Mouse (Mus musculus) limb, embryonic 15.5 days (tissue): ENCODE measurements around the gene Abr. TPM values are rescaled to one million over a fixed set of nuclear protein-coding genes. Genes with fewer than 3 reads are reported as not detected.
A peak's percentile ranks its signal among the peaks of the same experiment; 100 is the strongest.

Source experiments
- ATAC-seq: fragments of 200-750 bp; cut with Nextera tagmentation; 2 replicates; pipeline ENCODE4 v1.8.0; 2017; ENCODE audit warnings: low read depth, moderate TSS enrichment; ENCODE audit not compliant: insufficient number of reproducible peaks, low FRiP score, low TSS enrichment
- H3K27ac ChIP-seq: fragments of 300-500 bp; sonication (generic); 2 replicates; pipeline ENCODE4 v1.5.1; 2015; ENCODE audit warnings: moderate library complexity, mild to moderate bottlenecking, inconsistent platforms
- H3K27me3 ChIP-seq: fragments of 300-500 bp; sonication (generic); 2 replicates; pipeline ENCODE4 v1.6.1; 2015; ENCODE audit warnings: inconsistent platforms
- H3K36me3 ChIP-seq: fragments of 300-500 bp; sonication (generic); 2 replicates; pipeline ENCODE4 v1.6.1; 2015; ENCODE audit warnings: inconsistent platforms
- H3K4me1 ChIP-seq: fragments of 300-500 bp; sonication (generic); 2 replicates; pipeline ENCODE4 v1.6.1; 2015; ENCODE audit warnings: inconsistent platforms
- H3K4me2 ChIP-seq: fragments of 300-500 bp; sonication (generic); 2 replicates; pipeline ENCODE4 v1.6.1; 2015; ENCODE audit warnings: mild to moderate bottlenecking, inconsistent platforms
- H3K4me3 ChIP-seq: fragments of 300-500 bp; sonication (generic); 2 replicates; pipeline ENCODE4 v1.5.1; 2015; ENCODE audit warnings: mild to moderate bottlenecking, inconsistent platforms
- H3K9ac ChIP-seq: fragments of 300-500 bp; sonication (generic); 2 replicates; pipeline ENCODE4 v1.6.1; 2015; ENCODE audit warnings: inconsistent platforms
- H3K9me3 ChIP-seq: fragments of 300-500 bp; sonication (generic); 2 replicates; pipeline ENCODE4 v1.6.1; 2016; ENCODE audit warnings: inconsistent platforms
- WGBS: fragments of 180-500 bp; shearing (Covaris S2); methylation state at CpG from one replicate; pipeline ENCODE4 v1.1.7; 2015; 5-methylcytosine and 5-hydroxymethylcytosine counted together
- polyA plus RNA-seq: library from polyadenylated mRNA; unstranded; fragments of >200 nt; fragmentation: Nextera tagmentation; extraction: Ambion mirVana; gene quantifications from 2 replicates; pipeline ENCODE4 v1.2.1, GENCODE M21; 2015

Abr gene
- polyA plus RNA-seq, 1 experiment from 2014 or later = 31.9 TPM

GRCm38 (mm10) chr11:76586119-76586518 lies 36.0 kb downstream of the Abr start:
- no peak for ATAC-seq
- H3K9me3 ChIP-seq = no peaks in the 10 kb centered on the region
- no peak overlapping the region for H3K9ac ChIP-seq
- no peaks in the 10 kb centered on the region for H3K36me3 ChIP-seq
- no peak overlapping the region for H3K27ac ChIP-seq
- no peak overlapping the region for H3K4me2 ChIP-seq
- WGBS = 14% methylated on average over 3 of the region's 3 CpGs
- H3K4me3 ChIP-seq = no peak overlapping the region
- H3K4me1 ChIP-seq = no peaks in the 10 kb centered on the region
- H3K27me3 ChIP-seq = no peaks in the 10 kb centered on the region

DNA sequence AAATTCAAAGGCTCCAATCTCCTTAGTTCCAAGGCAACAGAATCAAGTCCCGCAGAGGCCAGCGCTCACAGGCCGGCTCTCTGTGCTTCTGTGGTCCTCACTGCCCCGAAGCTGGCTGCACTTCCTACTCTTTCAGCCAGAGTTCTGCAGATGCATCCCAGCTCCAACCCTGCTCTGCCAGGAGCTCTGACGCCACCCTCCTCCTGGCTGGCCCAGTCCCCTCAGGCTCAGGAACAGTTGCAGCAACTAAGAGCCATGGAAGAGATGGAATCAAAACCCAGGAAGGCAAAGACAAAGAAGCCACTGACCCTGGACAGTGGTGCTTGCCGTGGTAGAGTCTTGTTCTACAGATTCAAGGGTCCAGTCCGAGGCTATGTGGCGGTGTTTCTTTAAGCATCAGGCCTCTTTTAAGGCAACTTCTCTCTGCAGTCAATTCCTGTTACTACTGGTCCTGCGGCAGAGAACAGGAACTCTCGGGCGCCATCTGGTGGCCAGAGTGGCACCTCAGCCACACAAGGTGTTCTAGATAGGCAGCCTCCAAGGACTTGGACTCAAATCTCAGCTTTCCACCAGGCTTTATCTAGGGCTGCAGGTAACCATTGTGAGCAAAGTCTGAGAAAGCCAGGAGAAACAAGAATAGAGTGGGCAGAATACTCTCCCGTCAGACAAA lies 44.4 kb downstream of the Abr start:
- H3K36me3 ChIP-seq = no peaks in the 10 kb centered on the region
- 0 out of 2 replicates have a peak overlapping the region, but pooled peaks have one; percentile 59 for H3K27ac ChIP-seq
- no peak overlapping the region for H3K9ac ChIP-seq
- H3K27me3 ChIP-seq = no peaks in the 10 kb centered on the region
- no peak for ATAC-seq
- H3K9me3 ChIP-seq = no peaks in the 10 kb centered on the region
- H3K4me2 ChIP-seq = no peak overlapping the region
- H3K4me1 ChIP-seq = peaks cover 4% of the 10 kb centered on the region; the same call in 1 of the 2 replicates
- WGBS = 32% methylated on average over 12 of the region's 12 CpGs
- H3K4me3 ChIP-seq = no peak overlapping the region

DNA sequence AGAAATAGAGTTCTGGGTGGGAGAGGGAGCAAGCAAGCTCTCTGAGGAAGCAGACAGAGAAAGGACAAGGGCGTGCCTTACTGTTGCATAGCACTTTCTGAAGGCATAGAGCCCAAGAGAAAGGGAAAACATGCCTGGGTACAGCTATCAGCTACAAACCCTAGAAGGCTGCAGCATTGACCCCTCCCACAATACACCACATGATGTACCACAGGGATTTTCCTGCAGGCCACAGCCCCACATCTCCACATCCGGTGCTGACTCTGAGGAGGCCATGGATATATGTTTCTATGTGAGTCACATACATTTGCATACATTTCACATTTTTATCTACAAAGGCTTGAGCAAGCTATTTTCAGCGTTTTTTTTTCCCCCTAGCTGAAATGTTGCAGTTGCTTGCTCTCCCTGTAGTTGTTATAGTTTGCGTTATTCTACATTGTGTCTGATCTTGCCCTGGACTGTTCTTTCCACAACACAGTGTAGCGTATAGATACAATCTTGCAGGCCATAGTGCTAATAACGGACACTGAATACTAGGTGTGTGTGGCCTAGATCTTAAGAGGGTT lies 49.2 kb downstream of the Abr start:
- H3K9ac ChIP-seq = no peak overlapping the region
- WGBS = 71% methylated on average over 6 of the region's 6 CpGs
- peaks cover 29% of the 10 kb centered on the region for H3K4me1 ChIP-seq
- no peak overlapping the region for H3K4me3 ChIP-seq
- peaks cover 19% of the 10 kb centered on the region; the same call in 1 of the 2 replicates for H3K27me3 ChIP-seq
- ATAC-seq = no peak
- no peak overlapping the region for H3K4me2 ChIP-seq
- H3K27ac ChIP-seq = no peak overlapping the region
- no peaks in the 10 kb centered on the region for H3K36me3 ChIP-seq
- H3K9me3 ChIP-seq = no peaks in the 10 kb centered on the region

DNA sequence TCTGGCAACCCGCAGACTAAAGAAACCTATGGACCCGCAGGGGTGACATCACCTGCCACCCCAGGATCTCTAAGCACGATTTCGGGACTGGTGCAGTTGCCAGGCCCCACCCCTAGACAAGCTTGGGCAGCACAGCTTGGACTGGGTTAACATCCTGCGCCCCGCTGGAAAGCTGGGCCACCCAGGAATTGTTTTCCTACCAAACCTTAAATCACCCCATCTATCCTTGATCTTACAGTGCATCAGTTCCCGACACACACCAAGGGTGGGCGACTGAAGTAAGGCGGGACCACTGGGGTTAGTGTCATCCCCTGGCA lies 50.5 kb downstream of the Abr start:
- H3K9me3 ChIP-seq = no peaks in the 10 kb centered on the region
- H3K4me3 ChIP-seq = peak overlapping the region; percentile 48
- H3K36me3 ChIP-seq = no peaks in the 10 kb centered on the region
- 3% methylated on average over 9 of the region's 9 CpGs for WGBS
- H3K9ac ChIP-seq = 0 out of 2 replicates have a peak overlapping the region, but pooled peaks have one; percentile 55
- H3K27ac ChIP-seq = no peak overlapping the region
- H3K27me3 ChIP-seq = peaks cover 19% of the 10 kb centered on the region; the same call in 1 of the 2 replicates
- peak overlapping the region; percentile 97 for H3K4me2 ChIP-seq
- peaks cover 25% of the 10 kb centered on the region for H3K4me1 ChIP-seq
- no peak for ATAC-seq

DNA sequence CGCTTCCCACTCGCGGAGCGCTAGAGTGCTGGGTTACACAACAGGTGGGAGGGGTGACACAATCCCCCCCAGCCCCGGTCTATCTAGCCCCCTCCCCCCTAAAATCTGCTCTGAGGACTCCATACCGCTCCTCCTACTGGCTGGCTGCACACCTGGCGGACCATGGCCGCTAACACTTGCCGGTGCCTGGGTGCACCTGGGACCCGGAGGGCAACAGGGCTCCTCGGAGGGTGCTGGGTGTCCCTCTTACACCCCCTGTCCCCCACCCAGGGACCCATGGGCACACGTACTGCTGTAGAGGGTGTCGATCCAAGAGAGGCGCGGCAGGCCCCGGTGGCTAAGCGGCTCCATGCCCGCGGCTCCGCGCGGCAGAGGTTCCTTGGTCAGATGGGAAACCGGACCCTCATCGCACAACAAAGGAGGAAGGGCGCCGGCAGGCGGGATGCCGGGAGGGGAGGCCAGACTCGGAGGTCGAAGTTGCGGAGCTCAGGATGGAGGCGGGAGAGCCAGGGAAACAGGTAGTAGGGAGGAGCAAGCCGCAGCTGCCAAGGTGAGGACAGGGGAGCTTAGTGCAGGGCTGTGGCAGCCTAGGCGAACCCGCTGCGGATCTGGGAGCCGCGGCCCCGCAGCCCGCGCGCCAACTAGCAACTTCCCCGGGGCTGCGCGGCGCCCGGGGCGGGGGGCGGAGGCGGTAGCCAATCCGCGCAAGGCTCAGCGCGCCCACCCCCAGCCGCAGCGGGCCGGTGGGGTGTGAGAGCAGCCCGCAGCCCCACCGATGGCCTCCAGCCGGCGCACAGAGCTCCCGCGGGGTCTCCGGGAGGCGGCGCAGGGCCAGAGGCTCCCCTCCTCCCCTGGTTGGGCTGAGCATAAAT lies 51.1 kb downstream of the Abr start:
- Histone ChIP-seq H3K4me2 (peak overlapping the region; percentile 97), H3K4me3 (peak overlapping the region; percentile 48), H3K27ac (no peak overlapping the region), H3K9ac (peak overlapping the region; percentile 55), H3K36me3 (no peaks in the 10 kb centered on the region), H3K9me3 (no peaks in the 10 kb centered on the region), H3K27me3 (peaks cover 19% of the 10 kb centered on the region; the same call in 1 of the 2 replicates), H3K4me1 (peaks cover 29% of the 10 kb centered on the region)
- under 1% methylated on average over 60 of the region's 66 CpGs for WGBS
- peak; percentile 56 for ATAC-seq

DNA sequence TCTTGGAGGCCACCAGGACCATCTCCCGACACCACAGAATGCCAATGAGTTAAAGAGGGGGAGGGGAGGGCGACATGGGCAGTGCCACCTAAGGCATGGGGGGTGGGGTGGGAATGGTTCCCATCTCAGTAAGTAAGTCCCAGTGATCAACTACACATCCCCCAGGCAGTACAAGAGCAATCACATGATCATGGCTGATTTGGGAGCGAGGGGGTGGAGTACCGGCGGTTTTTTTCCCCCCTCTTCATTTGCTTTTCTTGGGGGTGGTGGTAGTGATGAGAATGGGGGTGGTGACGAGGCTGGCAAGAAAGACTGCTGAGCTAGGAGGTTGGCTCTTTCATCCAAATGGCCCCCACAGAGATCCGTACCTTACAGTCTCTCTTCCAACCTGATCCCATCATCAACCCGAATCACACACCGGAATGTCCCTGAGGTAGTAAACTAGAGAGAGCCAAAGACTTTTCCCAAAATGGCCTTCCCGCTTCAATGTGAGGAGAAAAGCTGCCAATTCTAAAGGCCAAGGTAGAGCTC lies 51.8 kb downstream of the Abr start:
- H3K4me1 ChIP-seq = peaks cover 32% of the 10 kb centered on the region
- WGBS = 14% methylated on average over 10 of the region's 10 CpGs
- H3K9me3 ChIP-seq = no peaks in the 10 kb centered on the region
- H3K9ac ChIP-seq = no peak overlapping the region; the same call in 1 of the 2 replicates
- H3K27me3 ChIP-seq = peaks cover 19% of the 10 kb centered on the region; the same call in 1 of the 2 replicates
- no peak for ATAC-seq
- H3K4me2 ChIP-seq = peak overlapping the region; percentile 97
- no peaks in the 10 kb centered on the region for H3K36me3 ChIP-seq
- H3K27ac ChIP-seq = no peak overlapping the region
- peak overlapping the region; percentile 48 for H3K4me3 ChIP-seq

DNA sequence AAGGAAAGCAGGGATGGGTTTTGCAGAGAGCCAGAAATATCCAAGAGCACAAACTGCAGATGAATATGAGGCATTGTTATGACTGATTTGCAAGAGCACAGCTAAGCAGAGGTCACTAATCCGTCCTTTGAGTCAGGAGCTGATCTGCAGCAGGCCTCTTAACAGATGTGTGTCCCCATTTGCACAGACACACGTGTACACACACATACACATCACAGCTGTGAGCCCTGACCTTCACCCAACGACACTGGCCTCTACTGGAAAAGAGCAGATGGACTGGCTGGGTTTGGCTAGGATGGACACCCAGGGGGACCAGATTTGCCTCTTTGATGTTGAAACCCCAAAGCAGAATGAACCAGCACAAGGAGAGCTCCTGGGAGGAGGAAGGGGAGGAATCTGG lies 52.7 kb downstream of the Abr start:
- H3K4me2 ChIP-seq = peak overlapping the region; percentile 97; the same call in 1 of the 2 replicates
- peaks cover 19% of the 10 kb centered on the region; the same call in 1 of the 2 replicates for H3K27me3 ChIP-seq
- ATAC-seq = no peak
- no peaks in the 10 kb centered on the region for H3K36me3 ChIP-seq
- peaks cover 32% of the 10 kb centered on the region for H3K4me1 ChIP-seq
- H3K27ac ChIP-seq = no peak overlapping the region
- H3K4me3 ChIP-seq = no peak overlapping the region
- H3K9me3 ChIP-seq = no peaks in the 10 kb centered on the region
- H3K9ac ChIP-seq = no peak overlapping the region
- 53% methylated on average over 3 of the region's 3 CpGs for WGBS

GRCm38 (mm10) chr11:76566081-76566480 lies 56.0 kb downstream of the Abr start:
- no peak for ATAC-seq
- H3K36me3 ChIP-seq = no peaks in the 10 kb centered on the region
- no peaks in the 10 kb centered on the region for H3K9me3 ChIP-seq
- H3K4me3 ChIP-seq = no peak overlapping the region
- WGBS = 25% methylated on average over 3 of the region's 3 CpGs
- peaks cover 19% of the 10 kb centered on the region; the same call in 1 of the 2 replicates for H3K27me3 ChIP-seq
- no peak overlapping the region for H3K27ac ChIP-seq
- H3K4me2 ChIP-seq = no peak overlapping the region
- no peak overlapping the region for H3K9ac ChIP-seq
- H3K4me1 ChIP-seq = peaks cover 27% of the 10 kb centered on the region

- Histone ChIP-seq H3K4me2 (no peak overlapping the region), H3K36me3 (no peaks in the 10 kb centered on the region), H3K27ac (no peak overlapping the region), H3K9me3 (no peaks in the 10 kb centered on the region), H3K9ac (no peak overlapping the region), H3K27me3 (no peaks in the 10 kb centered on the region), H3K4me1 (peaks cover 10% of the 10 kb centered on the region; the same call in 1 of the 2 replicates), H3K4me3 (no peak overlapping the region)
- ATAC-seq = no peak
- WGBS = 41% methylated on average over 3 of the region's 3 CpGs
These were observed 59.5 kb downstream of the Abr start for GRCm38 (mm10) chr11:76562584-76562983.

DNA sequence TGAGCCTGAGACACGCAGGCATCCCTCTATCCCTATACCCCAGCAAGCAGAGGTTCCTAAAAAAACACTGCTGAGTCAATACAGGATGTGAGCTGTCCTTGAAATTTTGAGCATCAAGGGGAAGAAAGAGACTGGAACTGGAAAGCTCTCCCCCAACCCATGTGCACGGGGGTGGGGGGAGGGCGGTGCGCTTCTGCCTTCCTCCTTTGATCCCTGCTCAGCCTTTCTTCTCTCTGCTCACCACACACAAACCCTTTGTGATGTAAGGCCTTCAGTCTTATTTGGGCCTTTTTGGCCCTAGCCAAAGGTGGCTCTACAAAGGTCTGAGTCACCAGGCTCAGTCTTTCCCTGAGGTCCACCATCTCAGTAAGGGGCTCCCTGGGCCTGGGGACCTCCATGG lies 59.9 kb downstream of the Abr start:
- WGBS = 49% methylated on average over 4 of the region's 4 CpGs
- Histone ChIP-seq H3K9me3 (no peaks in the 10 kb centered on the region), H3K27ac (no peak overlapping the region), H3K36me3 (no peaks in the 10 kb centered on the region), H3K9ac (no peak overlapping the region), H3K4me2 (no peak overlapping the region), H3K27me3 (no peaks in the 10 kb centered on the region), H3K4me3 (no peak overlapping the region), H3K4me1 (peaks cover 10% of the 10 kb centered on the region; the same call in 1 of the 2 replicates)
- ATAC-seq = no peak

- H3K4me2 ChIP-seq = no peak overlapping the region
- 39% methylated on average over 4 of the region's 4 CpGs for WGBS
- no peaks in the 10 kb centered on the region for H3K9me3 ChIP-seq
- H3K9ac ChIP-seq = no peak overlapping the region
- no peaks in the 10 kb centered on the region for H3K27me3 ChIP-seq
- H3K27ac ChIP-seq = no peak overlapping the region
- H3K36me3 ChIP-seq = no peaks in the 10 kb centered on the region
- no peak overlapping the region for H3K4me3 ChIP-seq
- 0 out of 2 replicates have a peak, but pooled peaks cover 3% of the 10 kb centered on the region for H3K4me1 ChIP-seq
- ATAC-seq = no peak
These were observed 64.3 kb downstream of the Abr start for GRCm38 (mm10) chr11:76557837-76558236.
